Mouse (Mus musculus) C2C12 (cell line): ENCODE data around the gene Aff3. TPM values are rescaled to one million over a fixed set of nuclear protein-coding genes. Genes with fewer than 3 reads are reported as not detected.

Experiments used
- H3K27me3 ChIP-seq: one replicate; pipeline ENCODE4 v1.6.1; 2011; ENCODE audit not compliant: control insufficient read depth, insufficient read depth, insufficient read length
- H3K36me3 ChIP-seq: one replicate; pipeline ENCODE4 v1.6.1; 2011; ENCODE audit not compliant: control insufficient read depth, insufficient read depth
- H3K4me3 ChIP-seq: one replicate; pipeline ENCODE4 v1.5.1; 2011; ENCODE audit warnings: mild to moderate bottlenecking, control low read depth; ENCODE audit not compliant: poor library complexity, insufficient read depth, severe bottlenecking
- H3K79me2 ChIP-seq: one replicate; pipeline ENCODE4 v1.6.1; 2011; ENCODE audit not compliant: control insufficient read depth, insufficient read depth
- H3K79me3 ChIP-seq: one replicate; pipeline ENCODE4 v1.6.1; 2011; ENCODE audit warnings: low read depth, control low read depth
- H3ac ChIP-seq: one replicate; pipeline ENCODE3; 2011; ENCODE audit warnings: low read depth; ENCODE audit not compliant: control insufficient read depth, insufficient read length
- CEBPB ChIP-seq: IDR thresholded peaks from one replicate; pipeline ENCODE4 v1.6.1; 2011; ENCODE audit warnings: low read depth, mild to moderate bottlenecking, control low read depth, moderate library complexity
- CTCF ChIP-seq: IDR thresholded peaks from one replicate; pipeline ENCODE4 v1.5.1; 2011; ENCODE audit not compliant: control insufficient read depth, insufficient read depth, insufficient read length
- FOSL1 ChIP-seq: IDR thresholded peaks from one replicate; pipeline ENCODE4 v1.8.0; 2011; ENCODE audit warnings: mild to moderate bottlenecking, low read length; ENCODE audit not compliant: poor library complexity, insufficient read depth, severe bottlenecking
- MAX ChIP-seq: IDR thresholded peaks from one replicate; pipeline ENCODE4 v1.6.1; 2011; ENCODE audit warnings: mild to moderate bottlenecking, control low read depth
- MYOD1 ChIP-seq: IDR thresholded peaks from one replicate; pipeline ENCODE4 v1.6.1; 2011; ENCODE audit warnings: low read depth; ENCODE audit not compliant: control insufficient read depth, insufficient read length
- MYOG ChIP-seq: IDR thresholded peaks from one replicate; pipeline ENCODE4 v1.6.1; 2011; ENCODE audit not compliant: control insufficient read depth, insufficient read length; ENCODE audit errors: extremely low read depth
- USF1 ChIP-seq: IDR thresholded peaks from one replicate; pipeline ENCODE4 v1.6.1; 2011; ENCODE audit warnings: low read depth, mild to moderate bottlenecking, control low read depth, moderate library complexity
- polyA plus RNA-seq: library from polyadenylated mRNA; unstranded; fragments of >200 nt; fragmentation: generic; extraction: Trizol; gene quantifications from one replicate; pipeline ENCODE4 v1.2.1, GENCODE M21; 2012; ENCODE audit warnings: missing spikeins

Gene Aff3
- polyA plus RNA-seq, 1 experiment = not detected

DNA sequence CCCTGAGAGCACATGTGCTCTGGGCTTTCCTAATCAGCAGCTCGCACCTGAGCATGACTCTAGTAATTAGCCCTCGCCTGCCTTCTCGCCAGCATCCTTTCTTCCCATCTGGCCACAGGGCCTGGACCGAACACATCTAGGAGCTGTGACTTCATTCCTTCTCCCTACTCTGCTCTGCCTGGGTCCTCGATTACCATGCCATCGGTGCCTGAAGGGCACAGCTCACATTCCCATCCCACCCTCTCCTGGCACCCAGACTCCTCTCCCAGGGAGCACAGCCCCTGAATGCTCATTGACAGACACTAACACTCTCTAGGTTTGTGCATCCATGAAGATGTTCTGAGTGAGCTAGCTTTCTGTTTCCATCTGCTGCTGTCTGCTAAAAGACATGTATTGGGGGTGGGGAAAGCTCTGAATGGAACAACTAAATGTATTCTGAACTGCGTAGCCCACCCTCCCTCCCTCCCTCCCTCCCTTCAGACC, 99.4 kb downstream of the Aff3 start:
- Histone ChIP-seq H3K4me3 (no peak overlapping the region), H3K27me3 (peaks cover 6% of the 10 kb centered on the region), H3K79me2 (no peaks in the 10 kb centered on the region), H3ac (no peak overlapping the region), H3K79me3 (no peaks in the 10 kb centered on the region), H3K36me3 (no peaks in the 10 kb centered on the region)
- TF ChIP-seq FOSL1 = no peak
- TF ChIP-seq CTCF = no peak
- no peak for TF ChIP-seq CEBPB
- TF ChIP-seq MYOD1 = no peak
- TF ChIP-seq MAX = no peak

DNA sequence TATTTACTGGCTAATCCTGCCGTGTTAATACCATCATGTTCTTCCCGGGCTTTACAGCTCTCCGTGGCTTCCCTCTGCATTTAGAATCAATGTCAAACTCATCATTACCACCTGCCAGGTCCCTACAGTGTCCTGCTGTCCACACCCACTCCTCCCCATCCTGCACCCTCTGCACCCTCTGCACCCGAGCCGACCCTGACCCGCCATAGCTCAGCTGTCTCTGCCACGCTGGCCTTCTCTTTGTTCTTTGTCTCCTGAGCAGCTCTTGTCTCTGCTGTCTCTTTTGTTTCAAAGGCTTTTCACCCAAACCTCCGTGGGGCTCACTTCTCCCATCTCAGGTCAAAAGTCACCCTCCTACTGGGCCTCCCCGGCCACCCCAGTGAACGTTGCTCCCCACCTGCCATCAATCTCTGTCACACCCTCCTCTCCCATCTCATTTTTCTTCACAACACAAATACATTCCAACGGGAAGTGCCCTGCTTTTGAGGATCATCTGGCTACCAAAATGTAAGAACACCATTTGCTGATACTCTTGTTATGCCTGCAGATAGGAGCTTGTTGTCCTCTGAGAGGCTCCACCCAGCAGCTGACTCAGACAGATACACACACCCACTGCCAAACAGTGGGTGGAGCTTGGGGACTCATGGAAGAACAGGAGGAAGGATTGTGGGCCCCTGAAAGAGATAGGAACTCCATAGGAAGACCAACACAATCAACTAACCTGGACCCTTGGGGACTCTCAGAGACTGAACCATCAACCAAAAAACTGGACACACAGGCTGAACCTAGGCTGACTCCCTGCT, 102.2 kb downstream of the Aff3 start:
- Histone ChIP-seq H3K36me3 (no peaks in the 10 kb centered on the region), H3K4me3 (no peak overlapping the region), H3K27me3 (peaks cover 9% of the 10 kb centered on the region), H3ac (no peak overlapping the region), H3K79me2 (no peaks in the 10 kb centered on the region), H3K79me3 (no peaks in the 10 kb centered on the region)
- TF ChIP-seq USF1 (no peak), FOSL1 (no peak), MYOD1 (no peak), CEBPB (no peak), MYOG (no peak), MAX (no peak), CTCF (no peak)

DNA sequence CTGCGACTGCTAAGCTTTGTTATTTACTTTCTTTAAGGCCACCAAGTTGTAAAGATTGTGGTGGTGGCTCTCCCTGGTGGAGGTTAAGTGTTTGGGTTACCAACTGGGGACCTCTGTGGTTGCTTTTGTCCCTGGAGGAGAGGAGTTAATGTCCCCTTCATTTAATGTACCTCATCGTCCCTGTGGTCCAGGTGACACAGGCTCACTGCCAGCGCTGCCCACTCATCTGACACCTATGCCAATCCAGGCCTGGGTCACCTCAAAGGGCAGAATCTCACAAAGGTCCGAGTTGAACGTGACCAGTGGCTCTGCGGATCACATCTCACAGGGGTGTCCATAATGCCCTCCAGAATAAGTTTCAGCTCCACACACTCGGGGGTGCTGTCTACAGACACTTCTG, 103.4 kb downstream of the Aff3 start:
- TF ChIP-seq MYOG (no peak), FOSL1 (no peak), USF1 (no peak), MYOD1 (no peak), CEBPB (no peak)
- Histone ChIP-seq H3K4me3 (no peak overlapping the region), H3ac (no peak overlapping the region), H3K27me3 (peaks cover 9% of the 10 kb centered on the region), H3K79me3 (no peaks in the 10 kb centered on the region), H3K79me2 (no peaks in the 10 kb centered on the region), H3K36me3 (no peaks in the 10 kb centered on the region)

DNA sequence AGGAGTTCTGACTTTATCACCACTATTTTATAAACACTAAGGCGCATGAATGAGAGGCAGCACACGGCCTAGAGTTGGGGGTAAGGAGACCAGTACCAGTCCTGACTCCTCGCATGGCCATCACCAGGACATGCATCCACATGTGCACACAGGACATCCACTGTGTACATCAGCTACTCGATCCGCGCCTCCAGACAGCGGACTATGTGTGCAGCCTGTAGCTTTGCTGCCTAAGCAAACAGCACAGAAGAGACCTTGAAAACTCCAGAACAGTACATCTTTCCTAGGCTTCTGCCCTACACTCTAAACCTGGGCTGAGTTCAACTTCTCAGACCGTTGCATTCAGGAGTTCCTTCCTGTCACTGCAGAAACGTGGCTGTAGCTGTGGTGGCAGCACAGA, 104.1 kb downstream of the Aff3 start:
- no peak overlapping the region for H3K4me3 ChIP-seq
- no peaks in the 10 kb centered on the region for H3K36me3 ChIP-seq
- peaks cover 9% of the 10 kb centered on the region for H3K27me3 ChIP-seq
- no peak overlapping the region for H3ac ChIP-seq
- no peaks in the 10 kb centered on the region for H3K79me3 ChIP-seq
- TF ChIP-seq USF1 (no peak), MYOD1 (no peak), FOSL1 (no peak), CTCF (no peak), MYOG (no peak), CEBPB (no peak)
- no peaks in the 10 kb centered on the region for H3K79me2 ChIP-seq

DNA sequence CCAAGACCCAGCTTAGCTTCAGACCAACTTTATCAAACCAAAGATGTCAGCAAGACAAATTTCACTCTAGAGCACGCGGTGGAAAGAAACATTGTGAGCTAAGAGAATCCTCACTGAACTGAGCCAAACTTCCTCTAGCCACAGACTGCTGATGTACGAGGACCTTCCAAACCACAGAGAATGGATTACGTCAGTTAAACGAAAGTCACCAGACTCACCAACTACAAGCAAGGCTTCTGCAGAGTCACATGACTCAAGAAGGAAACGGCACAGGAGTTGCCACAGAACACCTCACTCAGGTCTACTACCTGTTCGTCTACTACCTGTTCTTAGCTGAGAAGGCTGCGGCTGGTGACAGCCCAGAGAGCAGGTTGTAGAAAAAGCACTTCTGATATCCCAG, 107.1 kb downstream of the Aff3 start:
- Histone ChIP-seq H3K36me3 (no peaks in the 10 kb centered on the region), H3ac (no peak overlapping the region), H3K27me3 (peaks cover 9% of the 10 kb centered on the region), H3K79me2 (no peaks in the 10 kb centered on the region), H3K4me3 (no peak overlapping the region), H3K79me3 (no peaks in the 10 kb centered on the region)
- TF ChIP-seq CTCF (no peak), FOSL1 (no peak), USF1 (no peak), MAX (no peak), MYOG (no peak), MYOD1 (no peak), CEBPB (no peak)

DNA sequence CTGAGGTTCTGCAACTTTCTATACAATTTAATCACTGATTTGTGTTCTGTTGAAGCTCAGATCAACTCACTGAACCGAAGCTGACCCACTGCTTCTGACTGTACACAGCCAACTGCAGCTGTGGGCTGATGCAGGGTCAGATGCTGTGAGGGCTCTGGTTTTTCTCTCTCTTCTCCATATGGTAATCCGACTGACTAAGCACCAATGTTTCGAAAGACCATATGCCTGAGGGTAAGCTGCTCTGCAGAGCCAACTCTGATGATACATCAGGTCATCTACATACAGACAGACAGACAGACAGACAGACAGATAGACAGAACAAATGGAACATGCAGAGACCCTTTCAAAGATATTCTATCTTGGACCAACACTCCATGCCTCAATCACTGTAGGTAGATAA, 110.2 kb downstream of the Aff3 start:
- Histone ChIP-seq H3K79me2 (no peaks in the 10 kb centered on the region), H3K27me3 (peaks cover 3% of the 10 kb centered on the region), H3K4me3 (no peak overlapping the region), H3ac (no peak overlapping the region), H3K79me3 (no peaks in the 10 kb centered on the region), H3K36me3 (no peaks in the 10 kb centered on the region)
- TF ChIP-seq USF1 (no peak), FOSL1 (no peak), CTCF (no peak), MYOG (no peak), CEBPB (no peak), MYOD1 (no peak), MAX (no peak)
